Mouse (Mus musculus): ENCODE results near the gene Gm28557. TPM values are rescaled to one million over a fixed set of nuclear protein-coding genes. Genes with fewer than 3 reads are reported as not detected.
"Not testable (repeated sequence)": the region's sequence is repeated elsewhere in the genome, so short reads cannot be mapped to it uniquely, and the experiment has no call there.

Gene Gm28557
- 0.85 and 2.0 TPM in 2 replicates for polyA plus RNA-seq (2015; fragmentation: Nextera tagmentation; extraction: Ambion mirVana)

DNA sequence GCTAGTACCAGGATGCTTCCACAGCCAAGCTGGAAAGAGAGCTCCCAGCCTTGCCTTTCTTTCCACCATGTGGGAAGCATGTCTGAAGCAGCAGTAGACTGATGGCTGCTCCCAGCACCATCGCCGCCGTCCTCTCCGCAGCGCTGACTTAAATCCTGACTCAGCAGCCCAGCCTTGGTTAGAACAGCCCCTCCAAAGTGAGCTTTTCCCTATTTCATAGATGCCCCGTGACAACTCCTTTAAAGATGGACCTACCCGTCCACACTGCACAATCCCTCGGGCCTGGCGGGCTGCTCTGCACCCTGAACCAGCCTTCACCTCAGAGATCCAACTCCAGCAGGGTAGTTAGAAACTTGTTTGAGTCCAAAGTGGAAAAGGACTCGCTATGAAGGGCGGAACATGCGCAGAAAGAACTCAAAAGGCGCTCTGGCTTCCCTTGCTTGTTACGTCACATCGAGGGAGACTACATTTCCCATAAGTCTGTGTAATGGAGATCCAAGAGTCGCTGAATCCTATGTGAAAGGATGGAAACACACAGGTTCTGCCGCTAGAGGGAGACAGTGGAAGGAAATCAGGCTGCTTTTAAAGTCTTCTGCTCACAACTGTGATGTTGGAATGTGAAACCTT, at the start of gene Gm28557:
Gene Gm28557, minus strand, starts transcription at position 411 of the 627 bp plus-strand sequence.
- under 1% methylated on average over 17 of the region's 17 CpGs for WGBS
- H3K27ac ChIP-seq (replicated peaks), result peak within 1 kb of the TSS; percentile 72
- peak within 1 kb of the TSS; percentile 52 for H3K4me3 ChIP-seq
- peak within 1 kb of the TSS; percentile 45 for H3K9ac ChIP-seq
- no peaks in the 10 kb centered on the region for H3K27me3 ChIP-seq
- peak; percentile 99 for ATAC-seq (ENCODE audit: low FRiP score, low read depth)
- H3K4me2 ChIP-seq, result peak within 1 kb of the TSS; percentile 87
- H3K36me3 ChIP-seq, result no peaks in the 10 kb centered on the region
- peaks cover 13% of the 10 kb centered on the region for H3K4me1 ChIP-seq (replicated peaks)
- H3K9me3 ChIP-seq, result no peaks in the 10 kb centered on the region

DNA sequence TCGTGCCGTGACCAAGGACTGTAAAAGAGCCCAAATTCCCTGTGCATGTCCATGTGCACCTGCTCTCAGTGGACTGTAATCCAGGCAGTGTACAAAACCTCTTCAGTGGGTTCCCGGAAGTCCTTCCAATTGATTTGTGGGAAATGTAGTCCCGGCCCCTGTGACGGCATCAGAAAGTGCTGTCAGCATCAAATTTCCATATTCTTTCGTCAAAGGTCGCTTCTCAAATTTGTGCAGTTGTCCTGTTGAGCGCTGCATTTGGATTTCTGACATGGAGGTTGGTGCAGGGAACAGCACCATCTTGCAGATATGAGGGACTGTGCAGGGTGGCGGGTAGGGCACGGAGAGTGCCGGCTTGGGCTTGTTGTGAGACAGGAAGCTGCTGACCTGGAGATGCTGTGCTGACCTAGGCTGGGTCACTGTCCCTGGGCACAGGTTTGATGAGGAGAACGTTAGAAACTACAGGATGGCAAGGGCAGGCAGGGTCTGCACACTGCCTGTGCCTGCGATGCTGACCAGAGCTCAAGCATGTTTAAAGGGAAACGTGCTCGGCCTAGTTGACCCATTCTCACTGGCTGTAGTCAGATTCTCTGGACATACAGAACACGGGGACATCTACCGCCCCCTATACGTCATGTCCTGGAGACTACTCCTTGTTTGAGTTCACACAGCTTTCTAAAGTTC, 19.8 kb upstream of the Gm28557 start:
- Histone ChIP-seq H3K4me3 (peak overlapping the region; percentile 68), H3K27me3 (no peaks in the 10 kb centered on the region), H3K27ac (replicated peaks) (peak overlapping the region; percentile 78), H3K36me3 (no peaks in the 10 kb centered on the region), H3K4me2 (peak overlapping the region; percentile 76), H3K4me1 (replicated peaks) (peaks cover 12% of the 10 kb centered on the region), H3K9ac (peak overlapping the region; percentile 69), H3K9me3 (no peaks in the 10 kb centered on the region)
- WGBS, result under 1% methylated on average over 18 of the region's 18 CpGs
- ATAC-seq (ENCODE audit: low FRiP score, low read depth), result peak; percentile 98

DNA sequence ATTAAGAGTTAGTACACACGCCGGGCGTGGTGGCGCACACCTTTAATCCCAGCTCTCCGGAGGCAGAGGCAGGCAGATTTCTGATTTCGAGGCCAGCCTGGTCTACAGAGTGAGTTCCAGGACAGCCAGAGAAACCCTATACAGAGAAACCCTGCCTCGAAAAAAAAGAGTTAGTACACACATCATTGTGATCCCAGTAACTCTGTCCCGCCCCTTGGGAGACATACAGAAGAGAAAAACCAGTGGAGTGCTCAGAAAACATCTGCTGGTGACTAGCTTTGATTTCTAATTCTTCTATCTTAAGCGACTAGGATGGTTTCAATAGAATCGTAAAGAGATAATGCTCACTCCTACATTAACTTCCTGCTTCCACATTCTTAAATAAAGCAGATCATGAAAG, 19.1 kb upstream of the Gm28557 start:
- WGBS, result 77% methylated on average over 10 of the region's 10 CpGs
- Histone ChIP-seq H3K4me1 (replicated peaks) (peaks cover 12% of the 10 kb centered on the region), H3K4me2 (peak overlapping the region; percentile 76), H3K4me3 (peak overlapping the region; percentile 68), H3K9ac (peak overlapping the region; percentile 69; the same call in 1 of the 2 replicates)
- ATAC-seq (ENCODE audit: low FRiP score, low read depth), result peak; percentile 52; the same call in 1 of the 2 replicates
- not testable (repeated sequence) for H3K27me3 ChIP-seq; H3K9me3 ChIP-seq; H3K27ac ChIP-seq (replicated peaks); H3K36me3 ChIP-seq

DNA sequence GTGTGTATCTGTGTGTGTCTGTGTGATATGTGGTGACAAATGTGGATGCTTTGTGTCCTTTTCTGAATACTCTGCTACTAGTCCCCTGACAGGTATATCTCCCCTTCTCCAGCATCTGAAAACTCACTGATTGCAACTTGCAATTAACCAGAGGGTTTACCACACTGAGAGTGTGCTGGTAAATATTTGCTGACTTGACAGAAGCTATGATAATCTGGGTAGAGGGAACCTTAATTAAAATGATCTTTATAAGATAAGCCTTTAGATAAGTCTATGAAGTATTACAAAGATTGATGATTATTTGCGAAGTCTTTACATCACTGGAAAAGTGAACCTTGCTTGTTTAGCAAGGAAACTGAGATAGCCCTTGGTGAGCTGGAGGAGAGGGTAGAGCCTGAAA, 16.1 kb upstream of the Gm28557 start:
- H3K9ac ChIP-seq, result no peak overlapping the region
- H3K27ac ChIP-seq (replicated peaks), result no peak overlapping the region
- ATAC-seq (ENCODE audit: low FRiP score, low read depth), result no peak
- peaks cover 12% of the 10 kb centered on the region for H3K4me1 ChIP-seq (replicated peaks)
- no peak overlapping the region for H3K4me2 ChIP-seq
- no peak overlapping the region for H3K4me3 ChIP-seq
- no peaks in the 10 kb centered on the region for H3K9me3 ChIP-seq
- 95% methylated on average over 1 of the region's 1 CpGs for WGBS
- no peaks in the 10 kb centered on the region for H3K27me3 ChIP-seq
- no peaks in the 10 kb centered on the region for H3K36me3 ChIP-seq

DNA sequence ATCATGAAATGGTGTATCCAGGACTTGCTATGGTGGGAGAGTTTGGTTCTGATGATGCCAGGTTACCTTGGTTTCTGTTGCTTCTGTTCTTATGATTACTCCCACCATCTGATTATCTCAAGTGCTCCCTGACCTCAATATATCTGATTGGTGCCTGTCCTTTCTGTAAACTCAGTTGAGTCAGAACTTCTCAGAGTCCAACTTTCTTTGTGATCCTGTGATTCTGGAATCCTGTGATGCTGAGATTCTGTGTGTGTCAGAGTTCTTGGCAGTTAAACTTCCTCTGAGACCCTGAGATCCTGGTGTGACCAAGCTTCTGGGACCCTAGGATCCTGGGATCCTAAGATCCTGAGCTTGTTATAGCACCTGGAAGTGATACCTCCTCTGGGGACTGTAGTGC, 13.0 kb upstream of the Gm28557 start, which contains the start of gene Zfp759:
Gene Zfp759, plus strand, starts transcription at position 301 of the 400 bp plus-strand sequence.
- not testable (repeated sequence) for ATAC-seq (ENCODE audit: low FRiP score, low read depth); H3K4me3 ChIP-seq; H3K4me2 ChIP-seq; H3K36me3 ChIP-seq; H3K9me3 ChIP-seq; H3K27ac ChIP-seq (replicated peaks); H3K4me1 ChIP-seq (replicated peaks); H3K27me3 ChIP-seq; H3K9ac ChIP-seq

DNA sequence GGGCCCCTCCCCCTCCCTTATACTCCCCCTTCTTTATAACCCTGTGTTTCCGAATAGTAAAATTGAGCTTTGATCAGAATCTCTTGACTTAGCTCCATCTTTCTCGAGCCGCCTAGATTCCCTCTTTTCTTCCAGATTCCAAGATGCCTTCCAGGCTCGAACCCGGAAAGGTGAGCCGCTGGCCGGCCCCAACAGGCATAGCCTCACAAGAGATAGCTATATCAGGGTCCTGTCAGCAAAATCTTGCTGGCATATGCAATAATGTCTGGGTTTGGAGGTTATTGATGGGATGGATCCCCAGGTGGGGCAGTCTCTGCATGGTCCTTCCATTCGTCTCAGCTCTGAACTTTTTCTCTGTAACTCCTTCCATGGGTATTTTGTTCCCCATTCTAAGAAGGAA, 7.8 kb upstream of the Gm28557 start, which contains the start of gene Rslcan18:
Gene Rslcan18, minus strand, starts transcription at position 101 of the 400 bp plus-strand sequence.
- WGBS, result 92% methylated on average over 8 of the region's 8 CpGs

DNA sequence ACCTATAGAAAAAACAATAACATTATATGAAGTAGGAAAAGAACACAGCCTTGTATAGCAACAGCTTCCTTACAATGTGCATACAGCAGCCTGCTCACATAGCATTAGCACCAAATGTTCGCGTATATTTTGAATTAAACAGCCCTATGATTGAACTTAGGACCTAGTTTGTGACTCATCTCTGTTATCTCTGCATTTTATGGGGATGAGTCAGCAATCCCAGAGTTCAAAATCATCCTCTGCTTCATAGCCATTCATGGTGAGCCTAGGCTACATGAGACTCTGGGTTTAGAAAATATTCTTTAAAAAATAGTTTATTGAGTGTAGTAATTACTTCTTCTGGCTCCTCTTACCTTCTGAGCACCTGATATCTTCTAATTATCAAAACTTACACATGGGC, 4.9 kb upstream of the Gm28557 start:
- WGBS, result 94% methylated on average over 2 of the region's 2 CpGs
- Histone ChIP-seq H3K4me3 (no peak overlapping the region), H3K27me3 (no peaks in the 10 kb centered on the region), H3K9me3 (no peaks in the 10 kb centered on the region), H3K27ac (replicated peaks) (no peak overlapping the region), H3K4me1 (replicated peaks) (0 out of 2 replicates have a peak, but pooled peaks cover 6% of the 10 kb centered on the region), H3K4me2 (no peak overlapping the region), H3K36me3 (no peaks in the 10 kb centered on the region), H3K9ac (no peak overlapping the region)
- ATAC-seq (ENCODE audit: low FRiP score, low read depth), result no peak

More for the DNA sequence above, 7.8 kb upstream of the Gm28557 start, which contains the start of gene Rslcan18:
- not testable (repeated sequence) for H3K4me1 ChIP-seq (replicated peaks); H3K4me2 ChIP-seq; H3K36me3 ChIP-seq; H3K27ac ChIP-seq (replicated peaks); H3K27me3 ChIP-seq; H3K4me3 ChIP-seq; H3K9me3 ChIP-seq; ATAC-seq (ENCODE audit: low FRiP score, low read depth); H3K9ac ChIP-seq

DNA sequence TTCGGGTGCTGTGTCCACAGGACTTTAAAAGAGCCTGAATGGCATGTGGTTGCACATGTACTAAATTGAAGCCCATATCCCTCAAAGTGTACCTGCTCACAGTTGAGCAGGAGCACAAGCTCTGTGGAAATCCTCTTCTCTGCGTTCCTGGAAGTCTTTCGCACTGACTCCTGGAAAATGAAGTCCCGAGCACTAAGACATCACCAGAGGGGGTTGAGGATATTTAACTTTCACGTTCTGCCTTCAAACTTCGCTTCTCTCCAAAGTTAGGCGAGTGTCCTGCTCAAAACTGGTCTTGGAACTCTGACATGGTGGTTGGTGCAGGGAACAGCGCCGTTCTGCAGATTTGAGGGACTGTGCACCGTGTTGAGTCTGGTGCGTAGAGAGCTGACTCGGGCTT, 3.7 kb upstream of the Gm28557 start:
- Histone ChIP-seq H3K9me3 (no peaks in the 10 kb centered on the region), H3K4me1 (replicated peaks) (peaks cover 13% of the 10 kb centered on the region), H3K4me2 (no peak overlapping the region), H3K36me3 (no peaks in the 10 kb centered on the region), H3K27me3 (no peaks in the 10 kb centered on the region), H3K27ac (replicated peaks) (no peak overlapping the region), H3K4me3 (no peak overlapping the region), H3K9ac (no peak overlapping the region)
- no peak for ATAC-seq (ENCODE audit: low FRiP score, low read depth)
- 85% methylated on average over 12 of the region's 12 CpGs for WGBS

DNA sequence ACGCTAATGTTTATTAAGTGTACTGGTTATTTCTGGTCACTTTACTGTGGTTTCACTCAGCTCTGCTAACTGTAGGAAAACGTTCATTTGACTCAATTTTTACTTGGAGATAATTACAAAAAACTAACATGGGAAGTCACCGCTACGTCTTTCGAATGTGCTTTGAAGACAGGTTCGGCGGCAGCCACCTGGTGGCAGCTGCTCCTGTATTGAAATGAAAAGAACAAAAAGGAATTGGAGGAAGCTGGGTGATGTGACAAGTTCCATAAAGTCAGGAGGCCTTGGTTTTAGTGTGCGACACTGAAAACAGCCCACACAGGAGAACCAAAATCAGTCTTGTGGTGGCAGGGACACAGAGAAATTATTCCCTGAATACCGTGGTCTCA, 410 bp upstream of the Gm28557 start:
- Histone ChIP-seq H3K27me3 (no peaks in the 10 kb centered on the region), H3K9ac (peak overlapping the region; percentile 25; the same call in 1 of the 2 replicates)

DNA sequence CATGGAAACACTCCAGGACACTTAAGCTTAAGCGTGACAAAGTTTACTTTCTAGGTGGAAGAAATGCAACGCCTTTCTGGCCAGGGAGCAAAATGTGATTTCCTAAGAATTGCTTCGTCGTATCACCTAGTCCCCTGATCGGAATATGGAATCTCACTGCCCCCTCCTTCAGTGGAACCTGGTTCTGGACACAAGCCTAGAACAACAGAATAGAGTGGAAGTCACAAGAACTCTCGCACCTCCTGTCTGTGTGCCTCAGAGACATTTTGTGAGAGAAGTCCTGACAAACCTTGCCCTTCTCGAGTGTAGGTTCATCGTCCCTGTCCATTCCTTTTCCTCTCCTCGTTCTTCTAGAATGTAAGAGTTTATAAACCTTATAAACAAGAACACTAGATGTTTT, 723 bp downstream of the Gm28557 start:
- no peaks in the 10 kb centered on the region for H3K36me3 ChIP-seq
- H3K9ac ChIP-seq, result peak overlapping the region; percentile 45
- H3K4me2 ChIP-seq, result peak overlapping the region; percentile 87
- peak overlapping the region; percentile 52 for H3K4me3 ChIP-seq
- H3K27me3 ChIP-seq, result no peaks in the 10 kb centered on the region
- 72% methylated on average over 9 of the region's 9 CpGs for WGBS
- no peaks in the 10 kb centered on the region for H3K9me3 ChIP-seq
- H3K27ac ChIP-seq (replicated peaks), result peak overlapping the region; percentile 69
- peaks cover 13% of the 10 kb centered on the region for H3K4me1 ChIP-seq (replicated peaks)
- no peak for ATAC-seq (ENCODE audit: low FRiP score, low read depth)

More for the DNA sequence above, 410 bp upstream of the Gm28557 start:
- 3% methylated on average over 9 of the region's 9 CpGs for WGBS
- H3K4me2 ChIP-seq, result peak overlapping the region; percentile 87
- H3K36me3 ChIP-seq, result no peaks in the 10 kb centered on the region
- H3K27ac ChIP-seq (replicated peaks), result peak overlapping the region; percentile 72
- H3K9me3 ChIP-seq, result no peaks in the 10 kb centered on the region
- peak overlapping the region; percentile 52 for H3K4me3 ChIP-seq
- H3K4me1 ChIP-seq (replicated peaks), result peaks cover 13% of the 10 kb centered on the region
- peak; percentile 72 for ATAC-seq (ENCODE audit: low FRiP score, low read depth)

DNA sequence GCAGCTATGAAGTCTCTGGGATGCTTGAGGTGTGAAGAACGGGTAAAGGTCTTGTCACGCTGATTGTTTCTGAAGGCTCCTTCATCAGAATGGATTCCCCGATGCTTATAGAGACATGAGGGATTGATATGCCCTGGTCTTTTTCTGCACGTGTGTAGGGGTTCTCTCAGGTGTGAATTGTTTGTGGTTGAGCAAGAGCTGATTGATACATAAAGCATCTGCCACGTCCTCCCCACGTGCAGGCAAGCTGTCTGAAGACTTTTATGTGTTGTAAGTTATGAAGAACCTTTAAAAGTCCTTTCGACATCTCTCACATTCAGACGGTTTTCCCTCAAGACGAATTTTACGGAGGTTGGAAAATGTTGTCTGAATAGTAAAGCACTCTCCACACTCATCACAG, 10.5 kb downstream of the Gm28557 start, which contains the start of gene Zfp708:
Gene Zfp708, minus strand, starts transcription at position 101 of the 400 bp plus-strand sequence.
- H3K27ac ChIP-seq (replicated peaks), result no peak within 1 kb of the TSS
- no peaks in the 10 kb centered on the region for H3K9me3 ChIP-seq
- no peaks in the 10 kb centered on the region for H3K4me1 ChIP-seq (replicated peaks)
- 92% methylated on average over 10 of the region's 10 CpGs for WGBS
- no peak within 1 kb of the TSS for H3K4me2 ChIP-seq
- ATAC-seq (ENCODE audit: low FRiP score, low read depth), result no peak
- H3K36me3 ChIP-seq, result no peaks in the 10 kb centered on the region
- no peak within 1 kb of the TSS for H3K4me3 ChIP-seq
- H3K9ac ChIP-seq, result no peak within 1 kb of the TSS
- H3K27me3 ChIP-seq, result no peaks in the 10 kb centered on the region

DNA sequence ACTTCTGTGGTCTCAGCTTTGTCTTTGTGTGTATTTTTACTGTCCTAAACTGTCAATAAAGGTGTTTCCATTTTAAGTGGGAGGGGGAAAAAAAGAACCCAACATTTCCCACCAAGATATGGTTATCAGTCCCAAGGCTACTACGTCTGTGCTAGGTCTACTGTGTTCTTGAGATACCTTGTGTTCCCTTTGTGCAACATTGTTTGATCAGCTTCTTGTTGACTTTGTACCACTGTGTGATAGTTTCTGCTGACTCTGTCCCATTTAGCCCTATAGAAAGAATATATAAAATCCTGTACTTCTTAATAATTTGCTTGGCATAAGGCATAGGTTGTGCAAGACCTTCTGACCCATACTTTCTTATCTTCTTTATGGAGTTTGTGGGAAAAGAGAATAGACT, 18.2 kb downstream of the Gm28557 start:
- no peak overlapping the region for H3K27ac ChIP-seq (replicated peaks)
- 90% methylated on average over 1 of the region's 1 CpGs for WGBS
- H3K36me3 ChIP-seq, result no peaks in the 10 kb centered on the region
- H3K9ac ChIP-seq, result no peak overlapping the region
- H3K4me3 ChIP-seq, result no peak overlapping the region
- H3K27me3 ChIP-seq, result no peaks in the 10 kb centered on the region
- H3K9me3 ChIP-seq, result no peaks in the 10 kb centered on the region
- no peak for ATAC-seq (ENCODE audit: low FRiP score, low read depth)
- H3K4me1 ChIP-seq (replicated peaks), result no peaks in the 10 kb centered on the region
- H3K4me2 ChIP-seq, result no peak overlapping the region

All from hindbrain, embryonic 15.5 days (tissue).